In the genomic region with DNA sequence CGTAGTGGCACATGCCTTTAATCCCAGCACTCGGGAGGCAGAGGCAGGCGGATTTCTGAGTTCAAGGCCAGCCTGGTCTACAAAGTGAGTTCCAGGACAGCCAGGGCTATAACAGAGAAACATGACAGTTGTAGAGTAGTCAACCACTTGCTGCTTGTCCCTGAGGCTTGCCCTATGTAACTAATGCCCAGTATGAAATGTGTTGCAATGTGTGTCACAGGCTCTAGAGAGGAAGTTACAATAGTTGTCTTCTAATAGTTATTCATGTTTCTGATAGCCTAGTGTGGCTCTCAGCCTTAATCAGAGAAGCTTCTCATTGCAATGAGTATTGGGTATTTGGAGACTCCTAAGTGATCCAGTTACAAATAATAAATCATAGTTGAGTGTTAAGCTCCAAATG, we compare ENCODE assay signal across 13 mouse cellular contexts. TPM values are rescaled to one million over a fixed set of nuclear protein-coding genes. Genes with fewer than 3 reads are reported as not detected.
"Had no signal": no experiment of that assay in that cellular context is flagged by ENCODE, and none has a peak within 500 bp of the region (broad histone marks: within the 10 kb centered on the region; RNA-seq: fewer than 3 reads in every experiment).

No protein-coding gene starts in this region.

- ATAC-seq: liver, embryonic 12.5 days; midbrain, embryonic 16.5 days had no signal

- DNase-seq: lung, adult 18-20 months; lung, embryonic 14.5 days; lung, postnatal 10 days; midbrain, embryonic 14.5 days; right cerebral cortex, postnatal 25 days; right cerebral cortex, postnatal 4 days; spleen, adult 18-20 months; thymus, adult 18-20 months; thymus, postnatal 14 days; thymus, postnatal 36 days had no signal

RNA-seq across cellular contexts. Expression of gene Ostn, which starts 10.8 kb away (rescaled TPM):
- total RNA-seq: megakaryocyte-erythroid progenitor cell, adult 5-6 weeks had no signal
